Mouse (Mus musculus): ENCODE results near the gene Cul7. TPM values are rescaled to one million over a fixed set of nuclear protein-coding genes. Genes with fewer than 3 reads are reported as not detected.

Cul7 gene
- polyA plus RNA-seq, 1 experiment from 2014 or later = 36.3 TPM

DNA sequence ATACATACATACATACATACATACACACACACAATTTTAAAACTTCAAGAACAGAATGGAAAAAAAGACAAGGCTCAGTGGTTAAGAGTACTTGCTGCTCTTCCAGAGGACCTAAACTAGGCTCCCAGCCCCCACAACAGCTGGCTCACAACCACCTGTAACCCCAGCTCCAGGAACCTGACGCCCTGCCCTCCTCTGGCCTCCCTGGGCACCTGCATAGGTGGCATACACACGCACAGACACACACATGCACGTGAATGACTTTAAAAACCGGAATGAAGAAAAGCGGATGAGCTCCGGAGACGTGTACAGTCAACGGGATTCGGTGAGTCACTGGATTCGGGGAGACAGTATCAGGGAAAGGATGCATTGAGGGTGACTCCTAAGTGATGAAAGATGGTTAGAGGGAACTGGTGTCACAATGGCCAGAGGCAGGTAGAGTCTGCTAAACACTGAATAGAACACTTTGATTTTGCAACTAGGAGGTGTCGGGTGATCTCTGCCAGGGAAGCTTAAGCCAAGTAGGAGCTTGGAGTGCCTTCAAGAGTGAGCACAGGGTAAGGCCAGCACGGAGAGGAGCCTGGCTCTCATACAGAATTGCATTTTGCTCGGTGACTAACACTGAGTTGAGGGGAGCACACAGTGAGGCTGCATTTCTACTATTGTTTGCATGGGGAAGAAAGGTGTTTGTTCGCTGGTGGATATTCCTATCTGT lies 56.4 kb downstream of the Cul7 start:
- WGBS = 94% methylated on average over 14 of the region's 14 CpGs
- Histone ChIP-seq H3K27ac (replicated peaks; ENCODE audit: low read depth, low read length) (no peak overlapping the region), H3K4me3 (ENCODE audit: low read depth, low read length) (no peak overlapping the region), H3K9me3 (ENCODE audit: control insufficient read depth, low read length) (no peaks in the 10 kb centered on the region), H3K27me3 (ENCODE audit: control insufficient read depth, insufficient read depth, low read length) (no peaks in the 10 kb centered on the region), H3K9ac (ENCODE audit: low read length) (no peak overlapping the region), H3K36me3 (ENCODE audit: control insufficient read depth, insufficient read depth, low read length) (no peaks in the 10 kb centered on the region), H3K4me2 (ENCODE audit: low read depth, severe bottlenecking) (no peak overlapping the region), H3K4me1 (ENCODE audit: control insufficient read depth, insufficient read depth, low read length) (peaks cover 15% of the 10 kb centered on the region)
- ATAC-seq (ENCODE audit: insufficient number of reproducible peaks, low FRiP score, low TSS enrichment, low read depth) (no peak), DNase-seq (ENCODE audit: low spot score) (no peak)

DNA sequence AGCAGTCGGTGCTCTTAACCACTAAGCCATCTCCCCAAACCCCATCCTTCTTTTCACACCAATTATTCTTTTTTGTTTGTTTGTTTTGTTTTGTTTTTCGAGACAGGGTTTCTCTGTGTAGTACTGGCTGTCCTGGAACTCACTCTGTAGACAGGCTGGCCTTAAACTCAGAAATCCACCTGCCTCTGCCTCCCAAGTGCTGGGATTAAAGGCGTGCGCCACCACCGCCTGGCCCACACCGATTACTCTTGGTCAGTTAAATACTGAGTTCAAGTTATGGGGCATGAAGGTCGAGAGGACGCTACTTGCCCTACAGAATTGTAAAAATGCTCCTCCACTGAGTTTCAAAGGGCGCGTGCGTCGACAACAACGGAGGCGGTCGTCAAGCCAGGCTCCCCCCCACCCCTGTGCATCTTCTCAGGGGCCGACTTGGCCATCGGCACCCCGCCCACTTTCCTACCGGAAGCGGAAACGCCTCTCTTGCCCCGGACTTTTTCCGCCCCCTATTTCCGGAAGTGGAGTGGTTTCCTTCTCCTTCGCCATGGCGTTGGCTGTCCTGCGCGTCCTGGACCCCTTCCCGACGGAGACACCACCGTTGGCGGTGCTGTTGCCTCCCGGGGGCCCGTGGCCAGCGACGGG lies 60.9 kb downstream of the Cul7 start, which contains the start of gene Pex6:
Gene Pex6 (plus strand): TSS at position 505 of the 639 bp plus-strand sequence.
- WGBS = 8% methylated on average over 36 of the region's 36 CpGs
- H3K9me3 ChIP-seq (ENCODE audit: control insufficient read depth, low read length) = no peaks in the 10 kb centered on the region
- H3K9ac ChIP-seq (ENCODE audit: low read length) = peak within 1 kb of the TSS; percentile 88
- ATAC-seq (ENCODE audit: insufficient number of reproducible peaks, low FRiP score, low TSS enrichment, low read depth) (peak; percentile 87), DNase-seq (ENCODE audit: low spot score) (peak; percentile 95)
- no peaks in the 10 kb centered on the region for H3K27me3 ChIP-seq (ENCODE audit: control insufficient read depth, insufficient read depth, low read length)
- peak within 1 kb of the TSS; percentile 99 for H3K4me2 ChIP-seq (ENCODE audit: low read depth, severe bottlenecking)
- H3K27ac ChIP-seq (replicated peaks; ENCODE audit: low read depth, low read length) = peak within 1 kb of the TSS; percentile 21; the same call in 1 of the 2 replicates
- H3K4me1 ChIP-seq (ENCODE audit: control insufficient read depth, insufficient read depth, low read length) = peaks cover 8% of the 10 kb centered on the region; the same call in 1 of the 2 replicates
- peaks cover 11% of the 10 kb centered on the region for H3K36me3 ChIP-seq (ENCODE audit: control insufficient read depth, insufficient read depth, low read length)
- H3K4me3 ChIP-seq (ENCODE audit: low read depth, low read length) = peak within 1 kb of the TSS; percentile 97

DNA sequence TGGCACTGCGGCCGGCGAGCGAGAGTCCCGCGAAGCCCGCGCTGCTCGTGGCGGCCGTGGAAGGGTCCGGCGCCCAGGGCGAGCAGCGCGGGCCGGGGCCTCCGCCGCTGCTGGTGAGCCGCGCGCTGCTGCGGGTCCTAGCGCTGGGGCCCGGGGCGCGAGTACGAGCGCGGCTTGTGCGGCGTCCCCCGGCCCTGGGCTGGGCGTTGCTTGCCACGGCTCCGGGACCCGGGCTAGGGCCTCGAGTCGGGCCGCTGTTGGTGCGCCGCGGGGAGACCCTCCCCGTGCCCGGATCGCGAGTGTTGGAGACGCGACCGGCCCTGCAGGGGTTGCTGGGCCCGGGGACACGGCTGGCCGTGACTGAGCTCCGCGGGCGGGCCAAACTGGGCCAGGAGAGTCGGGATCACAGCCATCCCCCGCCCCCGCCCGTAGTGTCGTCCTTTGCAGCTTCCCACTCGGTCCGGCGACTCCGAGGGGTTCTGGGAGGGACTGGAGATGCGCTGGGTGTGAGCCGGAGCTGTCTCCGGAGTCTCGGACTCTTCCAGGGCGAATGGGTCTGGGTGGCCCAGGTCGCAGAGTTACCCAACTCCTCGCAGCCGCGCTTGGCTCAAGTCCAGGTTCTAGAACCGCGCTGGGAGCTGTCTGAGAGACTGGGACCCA lies 61.6 kb downstream of the Cul7 start:
- no peaks in the 10 kb centered on the region for H3K9me3 ChIP-seq (ENCODE audit: control insufficient read depth, low read length)
- peak overlapping the region; percentile 21; the same call in 1 of the 2 replicates for H3K27ac ChIP-seq (replicated peaks; ENCODE audit: low read depth, low read length)
- DNase-seq (ENCODE audit: low spot score) (no peak), ATAC-seq (ENCODE audit: insufficient number of reproducible peaks, low FRiP score, low TSS enrichment, low read depth) (peak; percentile 19; the same call in 1 of the 2 replicates)
- peak overlapping the region; percentile 97 for H3K4me3 ChIP-seq (ENCODE audit: low read depth, low read length)
- H3K4me1 ChIP-seq (ENCODE audit: control insufficient read depth, insufficient read depth, low read length) = peaks cover 8% of the 10 kb centered on the region; the same call in 1 of the 2 replicates
- H3K9ac ChIP-seq (ENCODE audit: low read length) = peak overlapping the region; percentile 88
- peak overlapping the region; percentile 99 for H3K4me2 ChIP-seq (ENCODE audit: low read depth, severe bottlenecking)
- under 1% methylated on average over 60 of the region's 76 CpGs for WGBS
- no peaks in the 10 kb centered on the region for H3K27me3 ChIP-seq (ENCODE audit: control insufficient read depth, insufficient read depth, low read length)
- H3K36me3 ChIP-seq (ENCODE audit: control insufficient read depth, insufficient read depth, low read length) = peaks cover 11% of the 10 kb centered on the region

DNA sequence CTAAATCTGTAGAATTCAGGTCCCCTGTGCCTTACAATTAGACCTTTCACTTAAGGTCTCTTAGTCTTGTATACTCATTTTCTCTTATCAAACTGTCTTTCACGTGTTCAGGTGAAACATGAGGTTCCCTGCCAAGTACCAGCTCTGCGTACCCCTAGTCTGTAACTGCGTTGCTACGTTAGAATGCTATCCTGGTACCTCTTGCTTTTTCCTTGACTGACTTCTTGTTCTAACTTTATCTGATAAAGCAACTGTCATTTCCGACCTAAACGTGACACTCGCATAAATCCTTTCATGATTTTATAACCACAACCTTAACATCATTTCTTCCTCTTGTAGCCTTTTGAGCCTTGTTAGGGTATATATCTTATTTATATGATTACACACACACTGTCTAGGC lies 62.3 kb downstream of the Cul7 start:
- peaks cover 8% of the 10 kb centered on the region; the same call in 1 of the 2 replicates for H3K4me1 ChIP-seq (ENCODE audit: control insufficient read depth, insufficient read depth, low read length)
- H3K4me3 ChIP-seq (ENCODE audit: low read depth, low read length) = peak overlapping the region; percentile 97
- no peak for ATAC-seq (ENCODE audit: insufficient number of reproducible peaks, low FRiP score, low TSS enrichment, low read depth)
- 75% methylated on average over 7 of the region's 7 CpGs for WGBS
- no peak overlapping the region for H3K27ac ChIP-seq (replicated peaks; ENCODE audit: low read depth, low read length)
- no peak for DNase-seq (ENCODE audit: low spot score)
- H3K4me2 ChIP-seq (ENCODE audit: low read depth, severe bottlenecking) = peak overlapping the region; percentile 99
- no peaks in the 10 kb centered on the region for H3K9me3 ChIP-seq (ENCODE audit: control insufficient read depth, low read length)
- peaks cover 11% of the 10 kb centered on the region for H3K36me3 ChIP-seq (ENCODE audit: control insufficient read depth, insufficient read depth, low read length)
- no peaks in the 10 kb centered on the region for H3K27me3 ChIP-seq (ENCODE audit: control insufficient read depth, insufficient read depth, low read length)
- peak overlapping the region; percentile 88; the same call in 1 of the 2 replicates for H3K9ac ChIP-seq (ENCODE audit: low read length)

DNA sequence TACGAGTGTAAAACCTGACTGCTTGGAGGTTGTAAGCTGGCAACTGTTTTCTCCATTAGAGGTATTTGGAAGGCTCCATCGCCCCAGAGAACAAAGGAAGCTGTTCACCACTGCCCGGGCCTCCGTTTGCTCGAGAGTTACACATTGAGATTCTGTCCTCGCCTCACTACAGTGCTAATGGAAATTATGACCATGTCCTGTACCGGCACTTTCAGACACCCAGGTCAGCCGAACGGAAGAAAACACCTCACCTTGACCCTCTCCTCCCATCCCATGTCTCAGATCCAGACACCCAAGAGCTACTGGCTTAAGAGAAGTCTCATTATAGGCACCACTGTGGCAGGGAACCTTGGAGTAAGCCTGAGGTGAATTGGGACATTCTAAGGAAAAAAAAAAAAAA lies 63.7 kb downstream of the Cul7 start:
- Histone ChIP-seq H3K27ac (replicated peaks; ENCODE audit: low read depth, low read length) (no peak overlapping the region), H3K4me2 (ENCODE audit: low read depth, severe bottlenecking) (no peak overlapping the region), H3K4me1 (ENCODE audit: control insufficient read depth, insufficient read depth, low read length) (peaks cover 8% of the 10 kb centered on the region; the same call in 1 of the 2 replicates), H3K9me3 (ENCODE audit: control insufficient read depth, low read length) (no peaks in the 10 kb centered on the region), H3K4me3 (ENCODE audit: low read depth, low read length) (no peak overlapping the region), H3K9ac (ENCODE audit: low read length) (no peak overlapping the region), H3K36me3 (ENCODE audit: control insufficient read depth, insufficient read depth, low read length) (peaks cover 11% of the 10 kb centered on the region), H3K27me3 (ENCODE audit: control insufficient read depth, insufficient read depth, low read length) (no peaks in the 10 kb centered on the region)
- no peak for DNase-seq (ENCODE audit: low spot score)
- no peak for ATAC-seq (ENCODE audit: insufficient number of reproducible peaks, low FRiP score, low TSS enrichment, low read depth)
- 92% methylated on average over 9 of the region's 9 CpGs for WGBS

Other genes with a start within 250 kb of the Cul7 start
- gene Crip3, start 221.4 kb upstream of the Cul7 start, polyA plus RNA-seq (2014; fragmentation: Nextera tagmentation; extraction: Ambion mirVana) = 0.31 TPM in 1 of 2 replicates, not detected in the other
- not detected in 2 replicates for gene Slc22a7, start 211.9 kb upstream of the Cul7 start, polyA plus RNA-seq (2014; fragmentation: Nextera tagmentation; extraction: Ambion mirVana)
- 0.27 and 0.58 TPM in 2 replicates for gene Ttbk1, start 162.7 kb upstream of the Cul7 start, polyA plus RNA-seq (2014; fragmentation: Nextera tagmentation; extraction: Ambion mirVana)
- 59.7 and 62.3 TPM in 2 replicates for gene Dnph1, start 153.6 kb upstream of the Cul7 start, polyA plus RNA-seq (2014; fragmentation: Nextera tagmentation; extraction: Ambion mirVana)
- 3.8 and 3.9 TPM in 2 replicates for gene Cul9, start 103.9 kb upstream of the Cul7 start, polyA plus RNA-seq (2014; fragmentation: Nextera tagmentation; extraction: Ambion mirVana)
- 8.3 and 9.8 TPM in 2 replicates for gene Srf, start 94.2 kb upstream of the Cul7 start, polyA plus RNA-seq (2014; fragmentation: Nextera tagmentation; extraction: Ambion mirVana)
- 50.3 and 60.4 TPM in 2 replicates for gene Ptk7, start 20.8 kb upstream of the Cul7 start, polyA plus RNA-seq (2014; fragmentation: Nextera tagmentation; extraction: Ambion mirVana)
- gene Klc4, start 4.3 kb upstream of the Cul7 start, polyA plus RNA-seq (2014; fragmentation: Nextera tagmentation; extraction: Ambion mirVana) = 23.8 and 25.7 TPM in 2 replicates
- 106 and 126 TPM in 2 replicates for gene Mrpl2, start 4.1 kb upstream of the Cul7 start, polyA plus RNA-seq (2014; fragmentation: Nextera tagmentation; extraction: Ambion mirVana)
- 59.8 and 61.3 TPM in 2 replicates for gene Rrp36, start 24.0 kb downstream of the Cul7 start, polyA plus RNA-seq (2014; fragmentation: Nextera tagmentation; extraction: Ambion mirVana)
- gene Mea1, start 28.5 kb downstream of the Cul7 start, polyA plus RNA-seq (2014; fragmentation: Nextera tagmentation; extraction: Ambion mirVana) = 153 and 160 TPM in 2 replicates
- 117 and 121 TPM in 2 replicates for gene Klhdc3, start 30.6 kb downstream of the Cul7 start, polyA plus RNA-seq (2014; fragmentation: Nextera tagmentation; extraction: Ambion mirVana)
- 122 and 135 TPM in 2 replicates for gene Ppp2r5d, start 54.8 kb downstream of the Cul7 start, polyA plus RNA-seq (2014; fragmentation: Nextera tagmentation; extraction: Ambion mirVana)
- gene Pex6, start 61.1 kb downstream of the Cul7 start, polyA plus RNA-seq (2014; fragmentation: Nextera tagmentation; extraction: Ambion mirVana) = 18.1 and 18.5 TPM in 2 replicates
- gene Gnmt, start 78.8 kb downstream of the Cul7 start, polyA plus RNA-seq (2014; fragmentation: Nextera tagmentation; extraction: Ambion mirVana) = 0.35 TPM in 1 of 2 replicates, not detected in the other
- gene Cnpy3, start 101.9 kb downstream of the Cul7 start, polyA plus RNA-seq (2014; fragmentation: Nextera tagmentation; extraction: Ambion mirVana) = 49.1 and 52.4 TPM in 2 replicates
- gene Ptcra, start 113.4 kb downstream of the Cul7 start, polyA plus RNA-seq (2014; fragmentation: Nextera tagmentation; extraction: Ambion mirVana) = 0.48 and 0.91 TPM in 2 replicates
- gene 2310039H08Rik, start 122.3 kb downstream of the Cul7 start, polyA plus RNA-seq (2014; fragmentation: Nextera tagmentation; extraction: Ambion mirVana) = 41.8 and 43.4 TPM in 2 replicates
- gene Rpl7l1, start 132.3 kb downstream of the Cul7 start, polyA plus RNA-seq (2014; fragmentation: Nextera tagmentation; extraction: Ambion mirVana) = 195 and 196 TPM in 2 replicates
- gene Bicral, start 208.1 kb downstream of the Cul7 start, polyA plus RNA-seq (2014; fragmentation: Nextera tagmentation; extraction: Ambion mirVana) = 4.6 and 5.9 TPM in 2 replicates
- 73.0 and 73.3 TPM in 2 replicates for gene Tbcc, start 240.3 kb downstream of the Cul7 start, polyA plus RNA-seq (2014; fragmentation: Nextera tagmentation; extraction: Ambion mirVana)